ENCODE assay signal across 10 mouse cellular contexts in the genomic region with DNA sequence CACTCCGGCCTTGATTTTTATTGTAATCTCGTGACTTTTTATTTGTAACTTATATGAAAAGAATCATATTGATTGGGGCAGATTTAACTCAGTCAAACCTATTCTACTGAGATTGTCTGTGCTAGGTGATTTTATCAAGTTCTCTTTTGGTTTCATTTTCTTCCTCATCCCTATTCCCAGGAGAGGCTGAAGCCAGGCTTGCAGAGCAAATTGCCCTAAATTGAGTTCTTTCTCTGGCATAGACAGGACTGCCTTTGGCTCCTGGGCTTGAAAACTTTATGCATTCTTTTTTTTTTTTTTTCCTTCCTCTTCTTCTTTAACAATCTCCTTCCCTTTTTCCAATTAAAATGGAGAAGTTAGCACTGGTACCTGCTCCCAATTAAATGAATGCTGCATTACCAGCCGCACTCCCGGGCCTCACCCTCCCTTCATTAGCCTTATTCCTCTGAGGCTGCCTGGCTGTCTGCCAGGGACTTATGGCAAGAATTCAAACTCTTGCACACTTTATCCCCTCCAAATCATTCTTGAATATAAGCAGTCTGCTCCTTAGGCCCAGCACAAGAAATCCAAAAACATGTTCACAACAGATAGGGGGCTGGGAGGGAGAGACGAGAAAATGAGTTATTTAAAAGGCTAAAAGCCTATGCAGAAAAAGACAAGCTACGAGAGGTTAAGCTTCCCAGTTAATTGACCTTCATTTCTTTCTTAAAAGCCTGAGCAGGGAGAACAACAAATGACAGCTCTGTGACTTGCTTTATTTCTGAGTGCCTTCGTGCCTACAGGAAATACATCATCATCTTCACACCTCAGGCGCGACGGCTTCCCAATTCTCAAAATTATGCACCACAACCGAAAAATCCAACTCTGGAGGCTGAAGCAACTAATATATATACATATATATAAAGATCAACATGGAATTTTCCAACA.
A peak's percentile ranks its signal among the peaks of the same experiment; 100 is the strongest.
DNase-seq lines count a peak whose midpoint lies in the region; ATAC-seq lines count a peak whose summit lies in the region.
"Had no signal": no experiment of that assay in that cellular context is flagged by ENCODE, and none has a peak within 500 bp of the region (broad histone marks: within the 10 kb centered on the region; RNA-seq: fewer than 3 reads in every experiment).

No protein-coding gene starts in this region.

- H3K27ac ChIP-seq in intestine, embryonic 15.5 days: no peak overlapping the region
- peak overlapping the region; percentile 63 for H3K27ac ChIP-seq in midbrain, embryonic 14.5 days (replicated peaks; ENCODE audit: low read depth, low read length)
- H3K27ac ChIP-seq: macrophage had no signal

- no peaks in the 10 kb centered on the region for H3K9me3 ChIP-seq in intestine, embryonic 15.5 days
- H3K9me3 ChIP-seq in midbrain, embryonic 14.5 days (ENCODE audit: control insufficient read depth, low read length): no peaks in the 10 kb centered on the region

- WGBS in intestine, embryonic 15.5 days: 63% methylated on average over 11 of the region's 11 CpGs
- 47% methylated on average over 11 of the region's 11 CpGs for WGBS in midbrain, embryonic 14.5 days

- H3K9ac ChIP-seq in intestine, embryonic 15.5 days: no peak overlapping the region
- H3K9ac ChIP-seq in midbrain, embryonic 14.5 days (replicated peaks; ENCODE audit: low read length): no peak overlapping the region

- no peaks in the 10 kb centered on the region for H3K27me3 ChIP-seq in intestine, embryonic 15.5 days (replicated peaks)
- H3K27me3 ChIP-seq in midbrain, embryonic 14.5 days (ENCODE audit: control insufficient read depth, insufficient read depth, low read length): no peaks in the 10 kb centered on the region

- 0 out of 2 replicates have a peak, but pooled peaks have one; percentile 36 for ATAC-seq in intestine, embryonic 15.5 days
- peak; percentile 69 for ATAC-seq in midbrain, embryonic 14.5 days (ENCODE audit: low FRiP score, low TSS enrichment)
- ATAC-seq in megakaryocyte progenitor cell, adult 5-6 weeks (replicated peaks; ENCODE audit: poor library complexity): no peak

- H3K36me3 ChIP-seq in intestine, embryonic 15.5 days: no peaks in the 10 kb centered on the region
- H3K36me3 ChIP-seq in midbrain, embryonic 14.5 days (ENCODE audit: control insufficient read depth, insufficient read depth, low read length): no peaks in the 10 kb centered on the region

- H3K4me1 ChIP-seq in intestine, embryonic 15.5 days (replicated peaks): no peaks in the 10 kb centered on the region
- peaks cover 10% of the 10 kb centered on the region; the same call in 1 of the 2 replicates for H3K4me1 ChIP-seq in midbrain, embryonic 14.5 days (ENCODE audit: control insufficient read depth, insufficient read depth, low read length)

- no peak overlapping the region for H3K4me2 ChIP-seq in intestine, embryonic 15.5 days (replicated peaks)
- H3K4me2 ChIP-seq in midbrain, embryonic 14.5 days (ENCODE audit: low read length): no peak overlapping the region

- DNase-seq in heart, adult 18-20 months: peak; percentile 3 to 6
- DNase-seq in heart, adult 9 months (ENCODE audit: low spot score in 2 of 2): no peak
- peak; percentile 3 for DNase-seq in NIH3T3 (ENCODE audit: low read depth)
- DNase-seq in cerebellum, postnatal 36 days: peak; percentile 9 to 28
- peak; percentile 85 for DNase-seq in midbrain, embryonic 14.5 days
- DNase-seq in spleen, postnatal 4 days (ENCODE audit: low spot score in 2 of 2): no peak

- no peak overlapping the region for H3K4me3 ChIP-seq in intestine, embryonic 15.5 days (replicated peaks)
- no peak overlapping the region for H3K4me3 ChIP-seq in midbrain, embryonic 14.5 days (replicated peaks; ENCODE audit: low read depth, low read length)
- H3K4me3 ChIP-seq: erythroblast, embryonic 14.5 days had no signal

Comparison
In these comparisons a context has a peak if more than half of its experiments do, and no peak if none do; other contexts are left out.
1. DNase-seq: peak in heart, adult 18-20 months (2 of 2), NIH3T3 (single experiment), cerebellum, postnatal 36 days (2 of 2) and midbrain, embryonic 14.5 days (single experiment); none in heart, adult 9 months (0 of 2) and spleen, postnatal 4 days (0 of 2).